14 mouse cellular contexts compared by ENCODE assay signal in the genomic region with DNA sequence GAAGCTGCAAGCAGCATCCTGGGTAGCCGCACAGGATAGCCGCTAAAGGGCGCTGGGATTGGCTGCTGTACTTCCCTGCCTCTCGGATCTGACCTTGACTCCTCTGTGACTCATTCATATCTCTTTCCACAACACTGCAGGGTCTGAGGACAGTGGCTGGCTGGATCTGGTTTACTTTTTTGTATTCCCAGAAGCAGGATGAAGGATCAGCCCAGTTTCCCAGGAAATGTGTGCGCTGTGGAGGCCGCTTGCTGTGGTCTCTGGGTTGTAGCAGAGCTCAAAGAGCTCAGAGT. TPM values are rescaled to one million over a fixed set of nuclear protein-coding genes. Genes with fewer than 3 reads are reported as not detected.
DNase-seq lines count a peak whose midpoint lies in the region; ATAC-seq and TF ChIP-seq lines count a peak whose summit lies in the region.
"Had no signal": no experiment of that assay in that cellular context is flagged by ENCODE, and none has a peak within 500 bp of the region (broad histone marks: within the 10 kb centered on the region; RNA-seq: fewer than 3 reads in every experiment).

No protein-coding gene starts in this region.

- no peaks in the 10 kb centered on the region for H3K27me3 ChIP-seq in hindbrain, postnatal 0 days (ENCODE audit: insufficient read depth, low read length)
- H3K27me3 ChIP-seq in hindbrain, embryonic 14.5 days (ENCODE audit: control insufficient read depth, insufficient read depth, low read length), result no peaks in the 10 kb centered on the region
- H3K27me3 ChIP-seq in intestine, postnatal 0 days (replicated peaks; ENCODE audit: control insufficient read depth, insufficient read depth, low read length), result no peaks in the 10 kb centered on the region
- no peaks in the 10 kb centered on the region for H3K27me3 ChIP-seq in thymus, adult 2 months (ENCODE audit: control insufficient read depth, insufficient read depth, low read length)
- H3K27me3 ChIP-seq: limb, embryonic 15.5 days had no signal

- 0 out of 2 replicates have a peak, but pooled peaks have one; percentile 24 for ATAC-seq in hindbrain, postnatal 0 days
- no peak for ATAC-seq in hindbrain, embryonic 14.5 days (ENCODE audit: low FRiP score)
- 0 out of 2 replicates have a peak, but pooled peaks have one; percentile 14 for ATAC-seq in intestine, postnatal 0 days
- ATAC-seq: forebrain, postnatal 0 days; midbrain, embryonic 13.5 days had no signal

- TF ChIP-seq CTCF in hindbrain, postnatal 0 days (IDR thresholded peaks at IDR 0.05; ENCODE audit: low read depth), result no peak
- no peak for TF ChIP-seq CTCF in intestine, postnatal 0 days (IDR thresholded peaks at IDR 0.05; ENCODE audit: low read depth)
- no peak for TF ChIP-seq CTCF in thymus, adult 2 months (IDR thresholded peaks at IDR 0.05; ENCODE audit: borderline replicate concordance, control insufficient read depth, extremely low read depth, insufficient read depth, low read length, poor library complexity)

- 88% methylated on average over 6 of the region's 6 CpGs for WGBS in hindbrain, postnatal 0 days
- 85% methylated on average over 6 of the region's 6 CpGs for WGBS in hindbrain, embryonic 14.5 days
- WGBS in intestine, postnatal 0 days, result 79% methylated on average over 6 of the region's 6 CpGs
- WGBS in thymus, adult 2 months, result 92% methylated on average over 6 of the region's 6 CpGs

- no peak overlapping the region for H3K4me3 ChIP-seq in hindbrain, postnatal 0 days (ENCODE audit: low read length)
- H3K4me3 ChIP-seq in hindbrain, embryonic 14.5 days (replicated peaks; ENCODE audit: low read length), result no peak overlapping the region
- no peak overlapping the region for H3K4me3 ChIP-seq in intestine, postnatal 0 days (ENCODE audit: low read depth, low read length)
- no peak overlapping the region for H3K4me3 ChIP-seq in thymus, adult 2 months (ENCODE audit: control insufficient read depth, insufficient read depth, low read length)
- H3K4me3 ChIP-seq: erythroblast, embryonic 14.5 days; limb, embryonic 15.5 days; midbrain, embryonic 13.5 days had no signal

- H3K4me1 ChIP-seq in hindbrain, postnatal 0 days (ENCODE audit: insufficient read depth, low read length), result peaks cover 6% of the 10 kb centered on the region; the same call in 1 of the 2 replicates
- 0 out of 2 replicates have a peak, but pooled peaks cover 9% of the 10 kb centered on the region for H3K4me1 ChIP-seq in hindbrain, embryonic 14.5 days (replicated peaks; ENCODE audit: control insufficient read depth, insufficient read depth, low read length)
- H3K4me1 ChIP-seq in intestine, postnatal 0 days (replicated peaks; ENCODE audit: control insufficient read depth, insufficient read depth, low read length), result no peaks in the 10 kb centered on the region
- no peaks in the 10 kb centered on the region for H3K4me1 ChIP-seq in thymus, adult 2 months (replicated peaks; ENCODE audit: control insufficient read depth, insufficient read depth, low read length)

- no peaks in the 10 kb centered on the region for H3K36me3 ChIP-seq in hindbrain, postnatal 0 days (ENCODE audit: insufficient read depth, low read length)
- no peaks in the 10 kb centered on the region for H3K36me3 ChIP-seq in hindbrain, embryonic 14.5 days (replicated peaks; ENCODE audit: control insufficient read depth, insufficient read depth)
- H3K36me3 ChIP-seq in intestine, postnatal 0 days (ENCODE audit: control insufficient read depth, insufficient read depth), result no peaks in the 10 kb centered on the region
- H3K36me3 ChIP-seq in thymus, adult 2 months (ENCODE audit: control insufficient read depth, insufficient read depth, low read length), result no peaks in the 10 kb centered on the region
- H3K36me3 ChIP-seq: limb, embryonic 15.5 days; midbrain, embryonic 13.5 days had no signal

- no peaks in the 10 kb centered on the region for H3K9me3 ChIP-seq in hindbrain, postnatal 0 days (ENCODE audit: low read length)
- H3K9me3 ChIP-seq in hindbrain, embryonic 14.5 days (ENCODE audit: control insufficient read depth, low read length), result no peaks in the 10 kb centered on the region
- H3K9me3 ChIP-seq in intestine, postnatal 0 days (ENCODE audit: control insufficient read depth), result no peaks in the 10 kb centered on the region
- H3K9me3 ChIP-seq: limb, embryonic 15.5 days; midbrain, embryonic 13.5 days had no signal

- DNase-seq in hindbrain, postnatal 0 days (ENCODE audit: low spot score), result no peak
- DNase-seq in hindbrain, embryonic 14.5 days (ENCODE audit: low spot score), result no peak
- DNase-seq in testis, postnatal 14 days (ENCODE audit: low spot score), result peak; percentile 47
- no peak for DNase-seq in testis, postnatal 10 days (ENCODE audit: low spot score)
- DNase-seq in right cerebral cortex, adult 18-20 months, result no peak
- DNase-seq in thymus, adult 2 months, result no peak
- DNase-seq in urinary bladder, postnatal 36 days (ENCODE audit: low spot score in 2 of 2), result no peak
- DNase-seq: cerebellum, adult 8-10 months; embryo, embryonic 11 days; forebrain, postnatal 0 days had no signal

- no peak overlapping the region for H3K4me2 ChIP-seq in hindbrain, postnatal 0 days (ENCODE audit: low read depth, low read length)
- no peak overlapping the region for H3K4me2 ChIP-seq in hindbrain, embryonic 14.5 days (replicated peaks)
- no peak overlapping the region for H3K4me2 ChIP-seq in intestine, postnatal 0 days (replicated peaks; ENCODE audit: low read depth)
- H3K4me2 ChIP-seq: limb, embryonic 15.5 days; midbrain, embryonic 13.5 days had no signal

- no peak overlapping the region for H3K27ac ChIP-seq in hindbrain, postnatal 0 days
- H3K27ac ChIP-seq in hindbrain, embryonic 14.5 days, result no peak overlapping the region
- H3K27ac ChIP-seq in intestine, postnatal 0 days (ENCODE audit: low read depth, low read length), result no peak overlapping the region
- no peak overlapping the region for H3K27ac ChIP-seq in thymus, adult 2 months (ENCODE audit: control insufficient read depth, insufficient read depth, low read length)
- H3K27ac ChIP-seq: limb, embryonic 15.5 days; midbrain, embryonic 13.5 days had no signal

- TF ChIP-seq POLR2A in thymus, adult 2 months (IDR thresholded peaks at IDR 0.05; ENCODE audit: control insufficient read depth, extremely low read depth, insufficient read depth, low read length, poor library complexity), result no peak

- no peak overlapping the region for H3K9ac ChIP-seq in hindbrain, postnatal 0 days (replicated peaks; ENCODE audit: low read length)
- no peak overlapping the region for H3K9ac ChIP-seq in hindbrain, embryonic 14.5 days
- H3K9ac ChIP-seq in intestine, postnatal 0 days (ENCODE audit: low read depth, low read length), result no peak overlapping the region
- H3K9ac ChIP-seq: forebrain, postnatal 0 days; limb, embryonic 15.5 days; midbrain, embryonic 13.5 days had no signal

RNA-seq across cellular contexts. Expression of a gene that starts 26.0 kb away (rescaled TPM):
- total RNA-seq in hindbrain, postnatal 0 days (2014; rRNA removed), result 20.4 and 21.6 TPM in 2 replicates
- polyA plus RNA-seq in hindbrain, postnatal 0 days (2015; fragmentation: Nextera tagmentation; extraction: Ambion mirVana), result 38.2 and 39.6 TPM in 2 replicates
- 38.2 and 40.2 TPM in 2 replicates for polyA plus RNA-seq in hindbrain, embryonic 14.5 days (2014; fragmentation: Nextera tagmentation; extraction: Ambion mirVana)
- polyA plus RNA-seq in intestine, postnatal 0 days (2015; fragmentation: Nextera tagmentation; extraction: Ambion mirVana), result 8.3 and 8.4 TPM in 2 replicates
- 7.2 and 7.3 TPM in 2 replicates for polyA plus RNA-seq in thymus, adult 2 months (2012; rRNA removed)
